Mouse (Mus musculus): ENCODE data around the gene Fam243.

Gene Fam243

GRCm38 (mm10) chr16:92324309-92325061, 3.2 kb upstream of the Fam243 start:
- in situ Hi-C loops (cut with MboI, MseI) = no loop called here

GRCm38 (mm10) chr16:92320361-92320760, 880 bp downstream of the Fam243 start:
- in situ Hi-C loops (cut with MboI, MseI) = no loop called here

DNA sequence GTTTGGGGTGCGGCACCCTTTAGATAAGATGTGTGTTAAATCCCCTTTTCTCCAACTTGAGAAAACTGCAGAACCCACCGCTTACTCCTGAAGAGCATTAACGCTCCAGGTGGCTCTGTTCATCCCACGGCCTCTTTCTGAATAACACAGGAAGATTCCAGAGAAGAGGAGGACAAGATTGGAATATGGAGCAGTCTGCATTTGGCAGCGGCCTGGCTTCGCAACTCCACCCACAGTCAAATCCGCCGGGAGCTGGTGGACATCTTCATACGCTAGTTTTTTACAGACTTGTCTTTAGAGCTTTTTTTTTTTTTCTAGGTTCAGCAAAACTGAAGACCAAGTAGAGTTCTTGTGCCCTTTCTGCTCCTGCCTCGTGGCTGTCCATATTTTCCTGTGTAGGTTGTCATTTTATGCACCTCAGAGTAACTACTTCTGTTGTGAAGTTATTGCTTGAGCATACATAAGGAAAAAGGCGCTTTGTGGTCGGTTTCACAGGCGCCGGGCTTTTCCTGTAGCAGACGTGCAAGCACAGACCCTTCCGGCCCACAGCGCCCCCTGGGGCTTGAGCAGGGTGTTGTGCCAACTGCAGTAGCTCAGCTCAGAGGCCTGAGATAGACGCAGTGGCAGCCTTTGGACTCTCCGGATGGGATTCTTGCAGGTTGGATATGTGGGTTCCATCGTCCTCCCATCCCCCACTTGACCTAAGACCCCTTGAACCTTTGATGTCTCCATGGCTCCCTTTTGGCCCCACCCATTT, 1.7 kb downstream of the Fam243 start:
- in situ Hi-C loops (cut with MboI, MseI) = no loop called here

GRCm38 (mm10) chr16:92316049-92316738, 5.0 kb downstream of the Fam243 start:
- in situ Hi-C loops (cut with MboI, MseI) = no loop called here

DNA sequence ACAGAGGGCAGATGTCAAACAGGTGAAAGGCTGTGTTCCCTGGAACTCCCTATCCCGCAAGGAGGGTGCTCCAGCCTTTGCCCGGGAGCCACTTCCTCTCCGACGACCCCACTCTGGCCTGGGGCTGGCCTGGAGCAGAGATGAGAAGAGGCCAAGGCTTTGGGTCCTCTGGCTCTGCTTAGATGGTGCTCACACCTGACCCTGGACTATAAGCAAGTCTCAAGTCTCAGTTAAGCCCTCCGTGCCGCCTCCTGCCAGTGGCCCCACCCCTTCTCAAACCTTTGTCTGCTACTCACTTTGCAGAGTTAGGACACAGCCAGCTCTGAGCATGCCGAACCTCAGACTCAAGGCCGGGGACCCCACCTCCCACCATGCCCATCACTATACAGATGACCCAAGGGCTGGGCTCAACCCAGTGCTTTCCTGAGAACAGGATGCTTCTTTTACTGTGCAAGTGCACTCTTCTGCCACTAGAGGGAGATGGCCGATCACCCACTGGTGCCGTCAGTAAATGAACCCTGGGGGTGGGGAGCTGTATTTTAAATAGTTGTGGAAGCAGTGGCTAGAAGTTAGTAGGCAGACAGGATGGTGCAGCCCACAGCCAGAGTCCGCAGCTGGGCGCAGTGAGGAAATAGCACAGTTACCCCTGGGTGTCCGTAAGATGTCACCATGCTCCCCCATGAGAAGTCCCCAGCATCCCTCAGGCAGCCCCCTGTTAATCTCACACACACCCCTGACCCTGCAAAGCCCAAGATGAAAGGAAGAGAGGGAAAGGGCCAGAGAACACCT, 7.1 kb downstream of the Fam243 start:
- in situ Hi-C loops (cut with MboI, MseI) = no loop called here

DNA sequence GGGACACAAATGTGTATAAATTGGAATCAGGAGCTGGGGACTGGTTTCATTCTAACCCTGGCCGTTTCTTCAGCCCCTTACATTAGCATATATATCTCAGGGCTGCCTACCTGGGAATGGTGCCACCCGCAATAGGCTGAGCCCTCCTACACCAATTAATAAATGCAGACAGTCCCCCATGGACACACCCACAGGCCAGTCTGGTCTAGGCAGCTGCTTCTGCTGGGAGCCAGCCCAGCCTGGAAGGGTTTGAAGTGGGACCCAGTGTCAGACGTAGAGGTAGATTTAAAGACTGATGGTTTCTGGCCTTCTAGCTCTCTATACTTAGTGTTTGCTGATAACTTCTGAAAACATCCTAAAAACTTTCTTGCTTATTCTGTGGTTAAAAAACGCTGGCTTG, 12.1 kb downstream of the Fam243 start:
- in situ Hi-C loops (cut with MboI, MseI) = loop anchor here (10.0 kb wide), 2 partner anchors 156 to 854 kb away; no protein-coding TSS in a partner anchor

DNA sequence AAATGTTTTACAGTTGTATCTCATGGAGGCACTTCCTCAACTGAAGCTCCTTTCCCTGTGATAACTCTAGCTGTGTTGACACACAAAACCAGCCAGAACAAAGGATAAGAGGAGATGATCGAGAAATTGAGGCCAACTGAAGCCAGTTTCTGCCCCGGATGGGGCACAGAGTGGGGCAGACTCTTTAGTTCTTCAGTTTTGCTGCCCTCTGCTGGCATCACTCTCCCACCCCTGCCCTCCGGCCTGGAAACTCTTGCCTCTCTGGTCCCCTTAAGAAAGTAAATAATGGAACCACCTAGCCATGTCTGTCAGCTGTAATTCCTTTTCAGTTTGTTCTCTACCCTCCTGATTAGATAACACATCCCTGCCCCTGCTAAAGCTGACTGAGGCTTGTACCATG, 13.3 kb downstream of the Fam243 start:
- in situ Hi-C loops (cut with MboI, MseI) = loop anchor here (10.0 kb wide), 2 partner anchors 157 to 853 kb away; no protein-coding TSS in a partner anchor

DNA sequence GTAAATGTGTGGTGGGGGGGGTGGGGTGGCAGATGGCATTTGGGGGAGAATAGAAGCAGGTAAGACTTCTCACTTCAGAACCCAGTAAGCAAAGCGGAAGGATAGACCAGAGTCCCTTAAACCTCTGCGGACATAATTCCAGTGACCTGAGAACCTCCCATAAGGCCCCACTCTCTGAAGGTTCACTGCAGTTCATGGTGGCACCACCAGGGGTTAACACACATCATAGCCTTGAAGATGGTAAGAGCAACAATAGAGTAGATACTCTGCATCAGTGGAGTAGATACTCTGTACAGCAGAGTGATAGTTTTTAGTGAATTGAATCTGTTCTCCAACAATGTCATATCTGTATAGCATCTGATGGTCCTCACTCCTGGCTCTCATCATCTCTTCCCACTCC, 15.7 kb downstream of the Fam243 start:
- in situ Hi-C loops (cut with MboI, MseI) = loop anchor here (10.0 kb wide), 2 partner anchors 159 to 851 kb away; no protein-coding TSS in a partner anchor

- in situ Hi-C loops (cut with MboI, MseI) = loop anchor here (10.0 kb wide), 2 partner anchors 162 to 848 kb away; no protein-coding TSS in a partner anchor
These were observed 18.7 kb downstream of the Fam243 start for GRCm38 (mm10) chr16:92302506-92302905.

DNA sequence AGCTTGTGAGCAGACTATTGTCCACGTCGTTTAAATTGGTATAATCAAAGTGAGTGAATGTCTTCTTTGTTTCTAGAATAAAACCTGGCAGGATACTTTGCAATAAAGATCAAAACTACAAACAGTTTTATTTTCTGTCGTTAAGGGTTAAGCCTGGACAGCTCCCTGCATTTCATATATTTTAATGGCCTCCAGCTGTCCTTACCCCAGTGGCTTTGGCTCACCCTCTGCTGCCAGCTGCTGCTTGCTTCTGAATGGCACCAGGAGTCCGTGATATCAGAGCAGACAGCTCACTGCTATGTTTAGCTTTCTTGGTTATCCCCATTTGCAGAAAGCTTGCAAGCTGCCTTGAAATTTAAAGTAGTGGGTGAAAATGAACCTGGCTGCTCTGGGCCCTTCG, 19.3 kb downstream of the Fam243 start:
- in situ Hi-C loops (cut with MboI, MseI) = loop anchor here (10.0 kb wide), 2 partner anchors 163 to 847 kb away; no protein-coding TSS in a partner anchor

DNA sequence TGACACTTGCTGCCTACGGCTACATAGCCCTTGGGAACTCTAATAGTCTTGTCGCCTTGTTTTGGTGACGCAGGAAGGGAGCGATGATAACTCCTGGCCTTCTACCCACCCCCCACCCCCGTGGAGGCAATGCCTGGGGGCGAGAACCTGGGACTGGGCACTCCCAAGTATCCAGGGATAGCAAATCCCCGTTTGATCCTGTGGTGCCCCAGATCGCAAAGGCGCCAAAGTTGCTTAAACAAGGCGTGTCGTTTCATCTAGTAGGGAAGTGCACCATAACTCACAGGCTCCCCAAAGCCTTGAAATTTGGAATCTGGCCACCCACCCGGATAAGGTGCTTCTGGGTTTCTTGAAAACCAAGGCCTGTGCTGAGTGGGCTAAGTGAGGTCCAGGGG, 19.8 kb downstream of the Fam243 start:
- in situ Hi-C loops (cut with MboI, MseI) = loop anchor here (10.0 kb wide), 2 partner anchors 163 to 847 kb away; no protein-coding TSS in a partner anchor

DNA sequence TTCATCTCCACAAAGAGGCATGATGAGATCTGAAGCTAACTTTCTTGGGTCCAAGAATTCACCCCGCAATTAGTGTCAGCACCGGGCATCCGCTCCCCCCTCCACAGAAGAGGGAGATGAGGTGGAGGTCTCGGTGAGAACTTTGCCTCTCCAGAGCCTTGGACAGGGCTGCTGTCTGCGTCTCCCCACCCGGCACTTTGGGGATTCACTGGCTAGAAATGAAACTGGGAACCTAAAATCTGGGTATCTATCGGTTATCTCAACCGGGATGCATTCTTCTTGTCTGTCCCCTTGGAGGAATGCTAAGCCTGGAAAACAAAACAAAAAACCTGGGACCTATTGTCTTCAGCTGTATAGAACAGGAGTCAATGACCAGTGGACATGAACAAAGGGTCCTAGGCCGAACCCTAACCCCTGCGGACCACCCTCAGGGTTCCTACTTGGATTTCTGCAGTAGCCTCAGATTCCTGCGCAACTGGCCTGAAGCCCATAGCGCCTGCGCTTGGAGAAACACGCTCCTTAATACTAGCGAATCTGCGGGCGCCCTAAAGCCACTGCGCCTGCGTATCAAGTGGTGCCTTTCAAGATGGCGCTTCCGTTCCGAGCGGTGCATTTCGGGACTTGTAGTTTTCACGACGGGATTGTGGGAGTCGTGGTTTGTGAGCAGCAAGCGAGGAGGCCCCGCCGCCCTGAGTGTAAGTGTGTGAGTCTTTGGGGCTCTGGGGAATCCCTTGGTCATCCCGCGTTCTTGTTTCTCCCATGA, 20.4 kb downstream of the Fam243 start, which contains the start of gene Smim11:
Gene Smim11 (plus strand): TSS at position 638 of the 763 bp plus-strand sequence.
- in situ Hi-C loops (cut with MboI, MseI) = loop anchor here (10.0 kb wide), 2 partner anchors 164 to 846 kb away; no protein-coding TSS in a partner anchor

DNA sequence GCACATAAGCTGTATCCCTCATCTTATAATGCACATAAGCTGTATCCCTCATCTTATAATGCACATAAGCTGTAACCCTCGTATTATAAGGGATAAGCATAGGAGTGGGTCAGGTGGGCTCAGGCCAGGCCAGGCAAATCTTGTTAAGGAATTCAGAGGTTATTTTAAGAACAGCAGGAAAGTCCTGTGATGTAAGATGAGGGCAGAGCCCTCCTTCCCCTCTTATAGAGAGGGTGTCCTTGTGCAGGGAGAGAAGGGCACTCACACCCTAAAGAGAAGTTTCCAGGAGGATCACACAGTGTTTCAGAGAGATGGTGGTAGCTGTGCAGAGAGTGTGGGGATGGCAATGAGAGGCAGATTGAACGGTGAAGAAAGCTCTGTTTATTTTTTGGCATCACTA, 25.9 kb downstream of the Fam243 start:
- in situ Hi-C loops (cut with MboI, MseI) = no loop called here

- in situ Hi-C loops (cut with MboI, MseI) = no loop called here
These were observed 26.8 kb downstream of the Fam243 start for GRCm38 (mm10) chr16:92294267-92294970.

DNA sequence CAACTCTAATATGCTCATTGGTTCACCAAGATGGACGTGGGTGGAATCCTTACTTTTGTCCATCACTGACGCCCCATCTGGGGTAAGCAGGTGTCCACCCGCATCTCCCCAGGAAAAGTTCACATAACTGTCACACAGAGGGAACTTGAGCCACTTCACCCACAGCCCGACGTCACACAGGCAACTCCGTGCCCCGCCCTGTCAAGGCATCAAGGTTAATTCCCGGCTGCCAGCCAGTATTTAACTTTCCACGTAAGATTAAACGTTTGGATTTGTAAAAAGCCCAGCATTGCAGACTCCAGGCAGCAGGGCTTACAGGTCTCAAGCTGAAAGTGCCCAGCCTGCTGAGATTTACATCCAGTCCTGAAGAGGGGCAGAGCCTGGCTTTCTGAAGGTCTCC, 29.1 kb downstream of the Fam243 start, which contains the start of gene Kcne2:
Gene Kcne2 (plus strand): TSS at position 289 of the 400 bp plus-strand sequence.
- in situ Hi-C loops (cut with MboI, MseI) = no loop called here

- in situ Hi-C loops (cut with MboI, MseI) = no loop called here
These were observed 31.2 kb downstream of the Fam243 start for GRCm38 (mm10) chr16:92290045-92290444.

- in situ Hi-C loops (cut with MboI, MseI) = loop anchor here (5.0 kb wide), 1 partner anchor 351 kb away; no protein-coding TSS in a partner anchor
These were observed 32.5 kb downstream of the Fam243 start for GRCm38 (mm10) chr16:92288778-92289177.

- in situ Hi-C loops (cut with MboI, MseI) = loop anchor here (5.0 kb wide), 1 partner anchor 349 kb away; no protein-coding TSS in a partner anchor
These were observed 34.6 kb downstream of the Fam243 start for GRCm38 (mm10) chr16:92286609-92287008.

DNA sequence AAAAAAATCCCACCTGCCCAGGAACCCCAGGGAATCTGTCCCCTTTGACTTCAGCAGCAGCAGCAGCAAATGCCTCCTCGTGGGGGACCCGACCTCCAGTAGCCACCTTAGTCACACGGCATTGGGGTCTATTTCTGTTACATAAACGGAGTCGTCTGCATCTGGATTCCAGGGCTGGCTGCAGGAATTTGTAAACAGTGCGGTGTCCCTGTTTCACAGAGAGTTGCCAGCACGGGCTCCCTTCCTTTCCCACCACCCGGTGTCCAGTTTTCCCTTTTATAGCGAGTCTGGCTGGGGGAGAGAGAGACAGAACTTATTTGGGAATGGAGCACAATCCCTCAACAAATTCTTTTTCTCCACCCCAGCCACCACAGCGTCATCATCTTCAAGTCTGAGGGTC, 36.2 kb downstream of the Fam243 start:
- in situ Hi-C loops (cut with MboI, MseI) = loop anchor here (5.0 kb wide), 1 partner anchor 348 kb away; no protein-coding TSS in a partner anchor

Data from T-helper 1 cell (primary cell).